Mouse (Mus musculus) lung, embryonic 16.5 days (tissue): ENCODE data around the gene Pdlim3. TPM values are rescaled to one million over a fixed set of nuclear protein-coding genes. Genes with fewer than 3 reads are reported as not detected.
"Not testable (repeated sequence)": the region's sequence is repeated elsewhere in the genome, so short reads cannot be mapped to it uniquely, and the experiment has no call there.

Experiments used
- ATAC-seq: fragments of 200-750 bp; cut with Nextera tagmentation; 2 replicates; pipeline ENCODE4 v1.8.0; 2017; ENCODE audit warnings: low read depth, mild to moderate bottlenecking, moderate library complexity
- H3K27ac ChIP-seq: fragments of 300-500 bp; sonication (generic); 2 replicates; pipeline ENCODE4 v1.5.1; 2014; ENCODE audit warnings: mild to moderate bottlenecking, control low read depth, low read length
- H3K27me3 ChIP-seq: fragments of 300-500 bp; sonication (generic); 2 replicates; pipeline ENCODE4 v1.6.1; 2014; ENCODE audit warnings: low read depth, low read length, mixed read lengths; ENCODE audit not compliant: control insufficient read depth, insufficient read depth
- H3K36me3 ChIP-seq: fragments of 300-500 bp; sonication (generic); 2 replicates; pipeline ENCODE4 v1.6.1; 2014; ENCODE audit warnings: low read length; ENCODE audit not compliant: control insufficient read depth, insufficient read depth
- H3K4me1 ChIP-seq: fragments of 300-500 bp; sonication (generic); replicated peaks from 2 replicates; pipeline ENCODE4 v1.6.1; 2014; ENCODE audit warnings: low read length, mixed read lengths; ENCODE audit not compliant: control insufficient read depth, insufficient read depth
- H3K4me2 ChIP-seq: fragments of 300-500 bp; sonication (generic); 2 replicates; pipeline ENCODE4 v1.6.1; 2014; ENCODE audit warnings: low read depth, low read length, control low read depth
- H3K4me3 ChIP-seq: fragments of 300-500 bp; sonication (generic); 2 replicates; pipeline ENCODE4 v1.5.1; 2014; ENCODE audit warnings: mild to moderate bottlenecking, low read length, control low read depth
- H3K9ac ChIP-seq: fragments of 300-500 bp; sonication (generic); 2 replicates; pipeline ENCODE4 v1.6.1; 2014; ENCODE audit warnings: low read length, control low read depth
- H3K9me3 ChIP-seq: fragments of 300-500 bp; sonication (generic); 2 replicates; pipeline ENCODE4 v1.6.1; 2016; ENCODE audit warnings: low read length; ENCODE audit not compliant: control insufficient read depth
- WGBS: fragments of 180-500 bp; shearing (Covaris S2); extraction: QIAGEN DNeasy Blood & Tissue Kit; methylation state at CpG from one replicate; pipeline ENCODE4 v1.1.7; 2014; 5-methylcytosine and 5-hydroxymethylcytosine counted together
- polyA plus RNA-seq: library from polyadenylated mRNA; unstranded; fragments of >200 nt; fragmentation: Nextera tagmentation; extraction: Ambion mirVana; gene quantifications from 2 replicates; pipeline ENCODE4 v1.2.1, GENCODE M21; 2015

Gene Pdlim3
- polyA plus RNA-seq, result 45.5 and 48.6 TPM in 2 replicates

DNA sequence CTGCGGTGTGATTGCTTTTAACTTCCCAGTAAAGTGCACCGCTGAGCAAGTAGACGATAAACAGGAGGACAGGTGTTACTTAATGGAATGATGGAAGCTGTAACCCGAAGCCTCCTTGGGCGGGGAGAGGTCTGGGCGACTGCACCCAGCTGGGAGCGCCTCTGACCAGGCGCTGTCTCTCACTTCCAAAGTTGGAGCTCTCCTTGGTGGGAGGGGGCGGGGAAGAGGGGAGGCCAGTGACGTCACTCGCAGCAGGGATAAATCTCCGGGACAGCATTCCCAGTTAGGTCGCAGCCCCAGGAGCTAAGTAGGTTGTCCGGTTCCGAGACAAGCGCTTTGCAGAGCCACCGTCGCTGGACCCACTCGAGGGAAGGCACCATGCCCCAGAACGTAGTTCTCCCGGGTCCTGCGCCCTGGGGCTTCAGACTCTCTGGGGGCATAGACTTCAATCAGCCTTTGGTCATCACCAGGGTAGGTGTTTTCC is at the start of gene Pdlim3:
Pdlim3 (plus strand) TSS at position 260 of the 484 bp plus-strand sequence.
- 0 out of 2 replicates have a peak, but pooled peaks cover under 1% of the 10 kb centered on the region for H3K9me3 ChIP-seq
- peaks cover 4% of the 10 kb centered on the region; the same call in 1 of the 2 replicates for H3K4me1 ChIP-seq
- peak within 1 kb of the TSS; percentile 56 for H3K4me3 ChIP-seq
- no peaks in the 10 kb centered on the region for H3K27me3 ChIP-seq
- H3K36me3 ChIP-seq, result no peaks in the 10 kb centered on the region
- ATAC-seq, result peak; percentile 83
- peak within 1 kb of the TSS; percentile 91 for H3K4me2 ChIP-seq
- H3K27ac ChIP-seq, result peak within 1 kb of the TSS; percentile 63
- peak within 1 kb of the TSS; percentile 61 for H3K9ac ChIP-seq
- WGBS, result under 1% methylated on average over 22 of the region's 22 CpGs

DNA sequence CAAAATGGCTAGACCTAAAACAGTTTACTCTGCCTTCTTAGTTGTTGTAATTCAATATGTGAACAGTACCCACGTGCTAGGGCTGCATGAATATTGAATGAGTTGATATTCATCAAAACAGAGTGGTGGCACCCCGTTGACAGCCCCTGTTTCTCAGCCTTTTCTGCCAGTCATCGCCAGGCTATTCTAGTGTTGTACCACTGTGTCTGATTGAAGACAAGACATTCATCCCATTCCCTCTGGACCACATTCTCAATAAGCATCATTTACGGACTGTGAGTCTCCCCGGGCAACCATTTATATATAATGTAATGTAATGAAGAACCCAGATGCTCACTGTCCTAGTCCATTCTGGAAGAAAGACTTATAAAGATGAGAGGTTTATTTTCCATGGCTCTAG is 42.0 kb upstream of the Pdlim3 start:
- H3K27me3 ChIP-seq, result no peaks in the 10 kb centered on the region
- no peak overlapping the region for H3K4me3 ChIP-seq
- no peak overlapping the region for H3K27ac ChIP-seq
- no peaks in the 10 kb centered on the region for H3K9me3 ChIP-seq
- no peak overlapping the region for H3K9ac ChIP-seq
- H3K4me1 ChIP-seq, result peaks cover 9% of the 10 kb centered on the region; the same call in 1 of the 2 replicates
- H3K4me2 ChIP-seq, result no peak overlapping the region
- no peaks in the 10 kb centered on the region for H3K36me3 ChIP-seq
- WGBS, result 86% methylated on average over 5 of the region's 5 CpGs
- ATAC-seq, result no peak

DNA sequence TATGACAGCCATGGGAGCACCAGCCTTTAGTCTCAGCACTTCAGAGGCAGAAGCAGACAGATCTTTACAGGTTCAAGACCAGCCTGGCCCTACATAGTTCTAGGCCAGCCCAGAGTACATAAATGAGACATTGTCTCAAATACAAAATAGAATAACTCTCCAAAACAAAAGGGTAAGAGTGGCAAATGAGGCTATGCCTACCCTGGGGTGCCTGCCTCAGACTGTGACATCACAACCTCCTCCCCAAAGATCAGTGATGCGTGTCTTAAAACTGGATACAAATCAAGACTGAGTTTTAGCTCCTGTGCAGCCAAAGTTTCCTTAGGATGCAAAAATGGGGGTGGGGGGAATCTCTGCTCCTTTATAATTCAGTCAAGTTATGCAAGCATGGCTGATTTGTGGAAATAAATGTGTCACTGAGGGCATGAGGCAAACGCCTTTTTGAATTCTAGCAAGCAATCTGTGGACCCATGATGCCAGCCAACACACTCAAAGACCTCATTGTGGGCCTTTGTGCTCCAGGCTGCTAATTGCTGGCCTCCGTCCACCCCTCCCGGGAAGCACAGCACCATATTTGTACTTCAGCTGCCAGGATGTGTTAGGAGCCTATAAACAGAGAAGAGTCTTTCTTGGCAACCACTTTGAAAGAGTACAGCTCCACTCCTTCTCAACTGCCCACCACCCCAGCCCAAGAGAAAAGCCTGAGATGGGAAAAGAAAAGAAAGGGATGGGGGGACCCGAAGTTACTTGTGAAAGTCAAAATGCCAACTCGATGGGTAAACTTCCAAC is 41.0 kb upstream of the Pdlim3 start:
- no peak overlapping the region for H3K4me3 ChIP-seq
- WGBS, result 42% methylated on average over 6 of the region's 6 CpGs
- H3K9me3 ChIP-seq, result no peaks in the 10 kb centered on the region
- H3K27ac ChIP-seq, result no peak overlapping the region
- H3K27me3 ChIP-seq, result no peaks in the 10 kb centered on the region
- H3K4me1 ChIP-seq, result peaks cover 9% of the 10 kb centered on the region; the same call in 1 of the 2 replicates
- ATAC-seq, result peak; percentile 74
- no peak overlapping the region for H3K4me2 ChIP-seq
- H3K36me3 ChIP-seq, result no peaks in the 10 kb centered on the region
- no peak overlapping the region for H3K9ac ChIP-seq

DNA sequence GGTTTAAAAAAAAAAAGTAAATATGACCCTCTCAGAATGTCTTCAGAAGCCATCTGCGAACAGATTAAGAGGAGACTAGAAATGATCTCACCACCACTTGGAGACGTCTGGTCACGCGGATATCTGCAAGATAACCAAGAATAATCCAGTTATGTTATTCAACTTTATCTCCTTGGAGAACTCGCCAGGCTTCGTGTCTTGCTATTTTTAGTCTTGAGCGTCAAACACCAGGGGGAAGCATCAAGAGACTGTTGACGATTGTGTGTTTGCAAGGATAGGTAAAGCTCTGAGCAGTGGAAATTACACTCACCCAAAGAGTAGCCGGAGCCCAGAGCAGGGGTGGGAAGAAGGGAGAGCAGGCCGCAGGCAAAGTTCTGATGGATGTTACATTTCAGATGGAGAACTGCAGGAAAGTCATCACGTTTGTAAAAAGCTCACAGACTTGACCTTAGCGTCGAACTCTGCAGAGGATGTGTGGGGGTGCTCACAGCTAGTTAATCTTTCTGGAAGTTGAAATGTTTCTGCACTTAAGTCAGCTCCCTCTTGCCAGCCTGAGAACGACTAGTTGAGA is 40.3 kb upstream of the Pdlim3 start:
- H3K4me1 ChIP-seq, result peaks cover 8% of the 10 kb centered on the region; the same call in 1 of the 2 replicates
- ATAC-seq, result peak; percentile 54; the same call in 1 of the 2 replicates
- H3K4me3 ChIP-seq, result no peak overlapping the region
- H3K36me3 ChIP-seq, result no peaks in the 10 kb centered on the region
- no peak overlapping the region for H3K4me2 ChIP-seq
- H3K27ac ChIP-seq, result peak overlapping the region; percentile 43
- H3K27me3 ChIP-seq, result no peaks in the 10 kb centered on the region
- WGBS, result 19% methylated on average over 14 of the region's 14 CpGs
- H3K9ac ChIP-seq, result no peak overlapping the region
- no peaks in the 10 kb centered on the region for H3K9me3 ChIP-seq

DNA sequence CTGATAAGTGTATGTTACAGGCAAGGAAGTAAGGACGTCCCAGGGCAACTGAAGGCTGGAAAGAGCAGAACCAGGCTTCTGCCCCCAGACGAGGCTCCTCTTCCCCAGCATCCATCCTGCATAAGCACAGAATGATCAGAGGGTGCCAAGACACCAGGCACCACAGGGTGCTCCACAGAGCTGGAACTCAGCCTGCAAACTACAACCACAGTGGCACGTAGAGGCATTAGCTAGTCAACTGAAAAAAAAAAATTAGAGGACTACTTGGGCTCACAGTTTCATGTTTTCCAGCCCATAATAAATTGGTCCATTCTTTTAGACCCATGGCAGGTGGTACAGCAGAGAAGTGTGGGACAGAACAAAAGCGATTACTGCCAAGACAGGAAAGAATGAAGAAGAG is 39.4 kb upstream of the Pdlim3 start:
- WGBS, result 75% methylated on average over 4 of the region's 4 CpGs
- H3K9me3 ChIP-seq, result no peaks in the 10 kb centered on the region
- no peak overlapping the region for H3K4me3 ChIP-seq
- no peak for ATAC-seq
- no peaks in the 10 kb centered on the region for H3K27me3 ChIP-seq
- no peak overlapping the region for H3K9ac ChIP-seq
- no peak overlapping the region for H3K4me2 ChIP-seq
- no peak overlapping the region for H3K27ac ChIP-seq
- no peaks in the 10 kb centered on the region for H3K36me3 ChIP-seq
- peaks cover 6% of the 10 kb centered on the region; the same call in 1 of the 2 replicates for H3K4me1 ChIP-seq

DNA sequence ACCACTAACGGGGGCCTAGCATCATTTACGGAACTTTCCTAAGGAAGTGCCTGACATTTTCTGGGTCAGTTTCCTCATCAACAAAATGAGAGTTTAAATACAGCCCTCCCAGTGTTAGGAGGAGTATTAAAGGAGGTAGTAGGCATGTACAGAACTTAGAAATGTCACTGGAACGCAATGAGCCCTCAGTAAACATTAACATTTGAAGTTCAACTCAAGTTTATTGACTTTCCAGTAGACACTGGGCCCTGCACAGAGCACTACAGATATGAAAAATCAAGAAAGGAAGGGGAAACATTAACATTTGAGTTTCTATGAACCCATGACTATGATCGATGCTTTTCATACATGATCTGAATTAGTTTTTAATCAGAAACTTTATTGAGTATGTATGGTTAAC is 30.1 kb upstream of the Pdlim3 start:
- no peaks in the 10 kb centered on the region for H3K9me3 ChIP-seq
- peaks cover 17% of the 10 kb centered on the region for H3K4me1 ChIP-seq
- no peak overlapping the region for H3K4me2 ChIP-seq
- H3K27ac ChIP-seq, result peak overlapping the region; percentile 80
- H3K4me3 ChIP-seq, result no peak overlapping the region
- H3K27me3 ChIP-seq, result no peaks in the 10 kb centered on the region
- peak; percentile 69 for ATAC-seq
- 59% methylated on average over 4 of the region's 4 CpGs for WGBS
- H3K9ac ChIP-seq, result no peak overlapping the region
- H3K36me3 ChIP-seq, result no peaks in the 10 kb centered on the region

DNA sequence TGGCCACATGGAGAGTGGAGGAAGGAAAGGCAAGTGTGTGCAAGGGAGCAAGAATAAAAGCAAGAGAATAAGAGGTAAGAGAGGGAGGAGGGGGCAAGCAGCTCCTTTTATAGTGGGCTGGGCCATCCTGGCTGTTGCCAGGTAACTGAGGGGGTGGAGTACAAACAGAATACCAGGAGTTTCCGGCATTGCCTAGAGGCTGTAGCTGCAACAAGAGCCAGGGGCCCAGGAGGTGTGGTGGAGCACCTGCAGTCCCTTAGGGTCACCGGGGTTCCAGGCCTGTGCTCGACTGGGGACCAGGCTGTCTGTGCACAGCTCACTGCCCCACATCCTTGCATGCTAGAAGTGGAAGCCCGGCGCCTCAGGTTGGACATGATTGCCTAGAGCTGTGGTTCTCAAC is 27.5 kb upstream of the Pdlim3 start:
- Histone ChIP-seq H3K9ac (no peak overlapping the region), H3K9me3 (no peaks in the 10 kb centered on the region), H3K36me3 (no peaks in the 10 kb centered on the region), H3K27ac (peak overlapping the region; percentile 49; the same call in 1 of the 2 replicates), H3K27me3 (no peaks in the 10 kb centered on the region), H3K4me2 (no peak overlapping the region), H3K4me1 (peaks cover 17% of the 10 kb centered on the region), H3K4me3 (no peak overlapping the region)
- 34% methylated on average over 5 of the region's 5 CpGs for WGBS
- ATAC-seq, result peak; percentile 78

DNA sequence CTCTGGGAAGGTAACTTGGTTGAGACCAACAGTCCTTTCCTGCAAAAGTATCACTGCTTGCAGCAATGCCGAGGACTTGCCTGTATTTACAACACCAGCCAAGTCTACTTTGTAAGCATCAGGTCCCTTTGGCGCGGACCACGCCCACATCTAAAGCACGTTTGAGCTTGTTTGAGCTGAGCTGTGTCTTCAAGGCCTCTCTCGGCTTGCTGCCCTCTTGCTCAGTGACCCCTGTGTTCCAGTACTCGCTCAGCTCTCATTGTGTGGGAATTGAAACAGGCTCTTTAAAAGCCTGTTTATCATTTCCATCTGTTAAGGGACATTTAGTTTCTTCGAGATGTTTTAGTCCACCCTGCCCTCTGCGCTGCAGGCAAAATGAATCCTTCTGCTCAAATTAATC is 26.9 kb upstream of the Pdlim3 start:
- WGBS, result 36% methylated on average over 9 of the region's 9 CpGs

DNA sequence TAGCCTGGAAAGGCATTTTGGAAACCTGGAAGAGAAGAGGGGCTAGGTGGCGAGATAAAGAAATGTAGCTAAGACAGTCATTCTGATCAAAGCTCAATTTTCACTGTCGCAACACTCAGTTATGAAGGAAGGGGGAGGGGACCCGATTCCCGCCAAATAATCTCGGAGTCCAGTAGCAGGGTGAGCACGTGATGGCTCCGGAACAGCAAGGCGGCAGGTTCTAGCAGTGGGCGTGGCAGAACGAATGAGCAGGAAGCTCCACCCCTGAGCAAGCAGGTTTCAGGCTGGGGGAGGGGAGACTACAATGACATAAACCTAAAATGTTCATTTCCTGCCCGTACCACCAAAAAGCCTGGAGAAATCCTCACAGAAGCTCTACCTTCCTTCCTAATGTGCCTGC is 13.7 kb upstream of the Pdlim3 start:
- H3K4me2 ChIP-seq, H3K36me3 ChIP-seq, H3K9ac ChIP-seq, H3K9me3 ChIP-seq, H3K4me3 ChIP-seq, H3K4me1 ChIP-seq, ATAC-seq, H3K27me3 ChIP-seq, H3K27ac ChIP-seq: not testable (repeated sequence)
- 63% methylated on average over 9 of the region's 11 CpGs for WGBS

More for the DNA sequence above, 26.9 kb upstream of the Pdlim3 start:
- ATAC-seq, result peak; percentile 46; the same call in 1 of the 2 replicates
- Histone ChIP-seq H3K9ac (no peak overlapping the region), H3K9me3 (no peaks in the 10 kb centered on the region), H3K27ac (peak overlapping the region; percentile 25; the same call in 1 of the 2 replicates), H3K4me1 (peaks cover 17% of the 10 kb centered on the region), H3K4me2 (no peak overlapping the region), H3K4me3 (no peak overlapping the region), H3K36me3 (no peaks in the 10 kb centered on the region), H3K27me3 (no peaks in the 10 kb centered on the region)
